Mouse (Mus musculus) cortical plate, adult 2 months (tissue): ENCODE data around the gene Asb3.
"Not testable (repeated sequence)": the region's sequence is repeated elsewhere in the genome, so short reads cannot be mapped to it uniquely, and the experiment has no call there.

ENCODE experiments used
- CTCF ChIP-seq: fragments of 200-500 bp; IDR thresholded peaks from 2 replicates; pipeline ENCODE4 v1.5.1; 2011; ENCODE audit warnings: mild to moderate bottlenecking, control low read depth, low read length; ENCODE audit not compliant: insufficient read depth; ENCODE audit errors: extremely low read depth
- POLR2A ChIP-seq: fragments of 200-500 bp; IDR thresholded peaks from 2 replicates; pipeline ENCODE4 v1.6.1; 2011; ENCODE audit warnings: mild to moderate bottlenecking, low read length, control low read depth; ENCODE audit not compliant: insufficient read depth; ENCODE audit errors: extremely low read depth

DNA sequence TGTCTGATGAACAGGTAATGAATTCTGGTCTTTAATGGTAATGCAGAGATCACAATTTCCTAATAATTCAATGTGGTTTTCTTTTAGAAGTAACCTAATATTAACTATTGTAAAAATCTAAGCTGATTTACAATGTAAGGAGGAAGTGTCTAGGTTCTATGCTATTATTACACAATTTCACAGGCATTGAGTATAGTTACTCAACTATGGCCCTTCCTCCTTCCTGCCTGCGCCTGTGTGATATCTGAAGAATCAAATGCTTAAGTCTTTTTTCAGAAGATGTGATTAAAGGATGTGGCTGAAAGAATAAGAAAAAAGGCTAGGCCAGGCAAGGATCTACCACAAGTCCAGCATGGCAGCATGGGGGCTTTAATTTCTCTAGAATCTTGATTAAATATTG lies 249.6 kb downstream of the Asb3 start:
- TF ChIP-seq POLR2A, CTCF: not testable (repeated sequence)
